Mouse (Mus musculus): ENCODE data around the gene Rogdi.

DNA sequence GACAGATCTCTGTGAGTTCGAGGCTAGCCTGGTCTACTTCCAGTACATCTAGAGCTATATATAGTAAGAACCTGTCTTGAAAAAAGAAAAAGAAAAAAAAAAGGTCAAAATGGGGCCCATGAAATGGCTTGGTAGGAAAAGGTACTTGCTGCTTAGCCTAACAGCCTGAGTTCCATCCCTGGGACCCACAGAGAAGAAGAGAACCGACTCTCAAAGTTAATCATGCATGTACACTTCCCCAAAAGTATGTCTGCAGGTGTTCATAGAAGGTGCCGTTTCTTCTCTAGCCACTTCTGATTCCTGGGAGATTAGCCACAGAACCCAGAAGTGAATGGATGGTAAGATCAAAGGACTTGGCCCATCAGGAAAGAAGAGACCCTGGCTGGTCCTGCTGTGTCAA lies 44.9 kb downstream of the Rogdi start:
- TF ChIP-seq POLR2A (IDR thresholded peaks at IDR 0.05; ENCODE audit: borderline replicate concordance, low read depth, low read length), result no peak
- no peak for TF ChIP-seq CTCF (IDR thresholded peaks at IDR 0.05; ENCODE audit: low read depth, low read length)
